In genomic region chr11:82780134-82780533, GRCm38 (mm10) we compare ENCODE assay signal across 8 mouse cellular contexts. TPM values are rescaled to one million over a fixed set of nuclear protein-coding genes. Genes with fewer than 3 reads are reported as not detected.
DNase-seq lines count a peak whose midpoint lies in the region; ATAC-seq and TF ChIP-seq lines count a peak whose summit lies in the region.

No protein-coding gene starts in this region.

- DNase-seq in kidney, postnatal 14 days: no peak
- DNase-seq in hindbrain, postnatal 0 days (ENCODE audit: low spot score): no peak
- no peak for DNase-seq in left cerebral cortex, postnatal 36 days (ENCODE audit: low spot score in 2 of 2)
- no peak for DNase-seq in B cell, adult 2 months

- H3K27ac ChIP-seq in kidney, embryonic 16.5 days (ENCODE audit: low read length): 0 out of 2 replicates have a peak overlapping the region, but pooled peaks have one; percentile 95
- H3K27ac ChIP-seq in cortical plate, adult 2 months (ENCODE audit: insufficient read depth, low read length): no peak overlapping the region
- no peak overlapping the region for H3K27ac ChIP-seq in hindbrain, postnatal 0 days

- H3K79me2 ChIP-seq in myocyte (ENCODE audit: control insufficient read depth, insufficient read depth): peaks cover 22% of the 10 kb centered on the region

- peaks cover 11% of the 10 kb centered on the region; the same call in 1 of the 2 replicates for H3K36me3 ChIP-seq in kidney, embryonic 16.5 days (ENCODE audit: insufficient read depth, low read length)
- H3K36me3 ChIP-seq in hindbrain, postnatal 0 days (ENCODE audit: insufficient read depth, low read length): peaks cover 8% of the 10 kb centered on the region; the same call in 1 of the 2 replicates
- peaks cover 16% of the 10 kb centered on the region for H3K36me3 ChIP-seq in myocyte (ENCODE audit: control insufficient read depth, insufficient read depth)

- H3K27me3 ChIP-seq in kidney, embryonic 16.5 days (ENCODE audit: insufficient read depth, low read length): no peaks in the 10 kb centered on the region
- no peaks in the 10 kb centered on the region for H3K27me3 ChIP-seq in hindbrain, postnatal 0 days (ENCODE audit: insufficient read depth, low read length)
- H3K27me3 ChIP-seq in myocyte (ENCODE audit: control insufficient read depth, insufficient read depth, insufficient read length): no peaks in the 10 kb centered on the region

- no peak for TF ChIP-seq POLR2A in cortical plate, adult 2 months (IDR thresholded peaks at IDR 0.05; ENCODE audit: extremely low read depth, insufficient read depth, low read length)
- no peak for TF ChIP-seq POLR2A in myocyte (IDR thresholded peaks at IDR 0.05; ENCODE audit: insufficient read length, low read depth)

- peak overlapping the region; percentile 66 for H3K4me2 ChIP-seq in kidney, embryonic 16.5 days (replicated peaks; ENCODE audit: low read depth, low read length)
- peak overlapping the region; percentile 91 for H3K4me2 ChIP-seq in hindbrain, postnatal 0 days (ENCODE audit: low read depth, low read length)
- H3K4me2 ChIP-seq in myocyte (ENCODE audit: low read depth): peak overlapping the region; percentile 87

- no peaks in the 10 kb centered on the region for H3K9me3 ChIP-seq in kidney, embryonic 16.5 days (ENCODE audit: low read length)
- no peaks in the 10 kb centered on the region for H3K9me3 ChIP-seq in hindbrain, postnatal 0 days (ENCODE audit: low read length)

- peak overlapping the region; percentile 96 for H3K9ac ChIP-seq in kidney, embryonic 16.5 days (replicated peaks; ENCODE audit: low read length)
- peak overlapping the region; percentile 85 for H3K9ac ChIP-seq in hindbrain, postnatal 0 days (replicated peaks; ENCODE audit: low read length)

- H3ac ChIP-seq in myocyte (ENCODE audit: control insufficient read depth, insufficient read length): no peak overlapping the region

- no peak for ATAC-seq in kidney, embryonic 16.5 days (ENCODE audit: low FRiP score, low TSS enrichment)
- ATAC-seq in hindbrain, postnatal 0 days: no peak
- no peak for ATAC-seq in inflammation-experienced regulatory T-cells, adult 6 months

- TF ChIP-seq CTCF in cortical plate, adult 2 months (IDR thresholded peaks at IDR 0.05; ENCODE audit: extremely low read depth, insufficient read depth, low read length): no peak
- no peak for TF ChIP-seq CTCF in hindbrain, postnatal 0 days (IDR thresholded peaks at IDR 0.05; ENCODE audit: low read depth)

- H3K4me3 ChIP-seq in kidney, embryonic 16.5 days (ENCODE audit: low read length): peak overlapping the region; percentile 88
- H3K4me3 ChIP-seq in cortical plate, adult 2 months (ENCODE audit: insufficient read depth, low read length): peak overlapping the region; percentile 61; the same call in 1 of the 2 replicates
- peak overlapping the region; percentile 78 for H3K4me3 ChIP-seq in hindbrain, postnatal 0 days (ENCODE audit: low read length)
- peak overlapping the region; percentile 76 for H3K4me3 ChIP-seq in myocyte

- peaks cover 19% of the 10 kb centered on the region for H3K4me1 ChIP-seq in kidney, embryonic 16.5 days (ENCODE audit: insufficient read depth, low read length)
- peaks cover 2% of the 10 kb centered on the region; the same call in 1 of the 2 replicates for H3K4me1 ChIP-seq in cortical plate, adult 2 months (ENCODE audit: control insufficient read depth, insufficient read depth, low read length)
- peaks cover 6% of the 10 kb centered on the region; the same call in 1 of the 2 replicates for H3K4me1 ChIP-seq in hindbrain, postnatal 0 days (ENCODE audit: insufficient read depth, low read length)

- WGBS in kidney, embryonic 16.5 days: 40% methylated on average over 5 of the region's 5 CpGs
- WGBS in hindbrain, postnatal 0 days: 63% methylated on average over 5 of the region's 5 CpGs

- intact Hi-C loops in left cerebral cortex, postnatal 36 days (cut with DNase I): loop anchor here (2.0 kb wide), 1 partner anchor 91 kb away; the partner anchor contains the start of gene Rffl

TF ChIP-seq in myocyte, 11 proteins besides CTCF, POLR2A, EP300 and RAD21:
- TF ChIP-seq TCF3 (IDR thresholded peaks at IDR 0.05; ENCODE audit: insufficient read length, low read depth) (no peak), TCF12 (IDR thresholded peaks at IDR 0.05; ENCODE audit: insufficient read depth, poor library complexity, severe bottlenecking) (no peak), MYOG (IDR thresholded peaks at IDR 0.05; ENCODE audit: control insufficient read depth in 1 of 3, insufficient read depth in 1 of 3, insufficient read length in 2 of 3, low read depth in 2 of 3) (no peak), POLR2AphosphoS2 (IDR thresholded peaks at IDR 0.05; ENCODE audit: insufficient read length, low read depth) (no peak), SRF (IDR thresholded peaks at IDR 0.05; ENCODE audit: control insufficient read depth, insufficient read length, low read depth) (no peak), USF1 (IDR thresholded peaks at IDR 0.05; ENCODE audit: low read depth) (no peak), REST (IDR thresholded peaks at IDR 0.05; ENCODE audit: insufficient read depth, insufficient read length) (no peak), E2F4 (IDR thresholded peaks at IDR 0.05; ENCODE audit: insufficient read depth) (no peak), MYOD1 (IDR thresholded peaks at IDR 0.05; ENCODE audit: control insufficient read depth in 1 of 3, insufficient read length in 2 of 3, low read depth in 2 of 3) (no peak), CEBPB (IDR thresholded peaks at IDR 0.05; ENCODE audit: insufficient read depth, poor library complexity, severe bottlenecking) (no peak), MAX (IDR thresholded peaks at IDR 0.05; ENCODE audit: low read depth) (no peak)

RNA-seq across cellular contexts. Expression of gene Lig3, which starts 0.8 kb away (rescaled TPM):
- polyA plus RNA-seq in kidney, embryonic 16.5 days (2015; fragmentation: Nextera tagmentation; extraction: Ambion mirVana): 33.2 and 35.4 TPM in 2 replicates
- polyA plus RNA-seq in cortical plate, adult 2 months (2012; rRNA removed): 24.9 and 25.2 TPM in 2 replicates
- 45.3 and 51.5 TPM in 2 replicates for total RNA-seq in hindbrain, postnatal 0 days (2014; rRNA removed)
- polyA plus RNA-seq in hindbrain, postnatal 0 days (2015; fragmentation: Nextera tagmentation; extraction: Ambion mirVana): 15.6 and 16.2 TPM in 2 replicates
- polyA plus RNA-seq in myocyte (2012; fragmentation: generic; extraction: Trizol): 16.7 TPM
- 10 to 100 TPM; 18.6 to 24.9 TPM for total RNA-seq in left cerebral cortex, postnatal 36 days (2021)
- polyA plus RNA-seq in inflammation-experienced regulatory T-cells, adult 6 months (2017; shearing (Covaris generic)): 10 to 100 TPM; 14.6 to 22.5 (median 21.1) TPM

RNA-seq across cellular contexts. Expression of gene Zfp830, which starts 16.0 kb away (rescaled TPM):
- polyA plus RNA-seq in kidney, embryonic 16.5 days (2015; fragmentation: Nextera tagmentation; extraction: Ambion mirVana): 42.6 and 43.9 TPM in 2 replicates
- 11.1 and 11.3 TPM in 2 replicates for polyA plus RNA-seq in cortical plate, adult 2 months (2012; rRNA removed)
- total RNA-seq in hindbrain, postnatal 0 days (2014; rRNA removed): 7.9 and 14.5 TPM in 2 replicates
- polyA plus RNA-seq in hindbrain, postnatal 0 days (2015; fragmentation: Nextera tagmentation; extraction: Ambion mirVana): 17.4 and 18.6 TPM in 2 replicates
- polyA plus RNA-seq in myocyte (2012; fragmentation: generic; extraction: Trizol): 13.2 TPM
- total RNA-seq in left cerebral cortex, postnatal 36 days (2021): 10 to 100 TPM; 15.4 to 15.8 TPM
- 10 to 100 TPM; 28.4 to 41.9 (median 31.8) TPM for polyA plus RNA-seq in inflammation-experienced regulatory T-cells, adult 6 months (2017; shearing (Covaris generic))

RNA-seq across cellular contexts. Expression of gene Cct6b, which starts 16.0 kb away (rescaled TPM):
- 0.31 and 0.32 TPM in 2 replicates for polyA plus RNA-seq in kidney, embryonic 16.5 days (2015; fragmentation: Nextera tagmentation; extraction: Ambion mirVana)
- 0.19 and 0.21 TPM in 2 replicates for polyA plus RNA-seq in cortical plate, adult 2 months (2012; rRNA removed)
- total RNA-seq in hindbrain, postnatal 0 days (2014; rRNA removed): 0.31 TPM in 1 of 2 replicates, not detected in the other
- polyA plus RNA-seq in hindbrain, postnatal 0 days (2015; fragmentation: Nextera tagmentation; extraction: Ambion mirVana): 0.34 and 0.39 TPM in 2 replicates
- 0.30 TPM for polyA plus RNA-seq in myocyte (2012; fragmentation: generic; extraction: Trizol)
- under 1 TPM; 0.27 to 0.35 TPM for total RNA-seq in left cerebral cortex, postnatal 36 days (2021)
- polyA plus RNA-seq in inflammation-experienced regulatory T-cells, adult 6 months (2017; shearing (Covaris generic)): under 1 TPM in 2 of 3 experiments, not detected in 1; 0.32 to 0.42 TPM
